Mouse (Mus musculus): ENCODE results near the gene Gm10563.

GRCm38 (mm10) chr4:155601997-155602456 lies 43.2 kb downstream of the Gm10563 start:
- TF ChIP-seq HCFC1 (IDR thresholded peaks at IDR 0.05; ENCODE audit: borderline replicate concordance, insufficient read depth, low read length): no peak
- no peak for TF ChIP-seq MAFK (IDR thresholded peaks at IDR 0.05; ENCODE audit: insufficient read depth, low read depth, low read length)
- TF ChIP-seq ZC3H11A (IDR thresholded peaks at IDR 0.05; ENCODE audit: borderline replicate concordance, low read depth, low read length): no peak
- no peak for TF ChIP-seq ZNF384 (IDR thresholded peaks at IDR 0.05; ENCODE audit: low read depth, low read length)
- no peak for TF ChIP-seq CHD2 (IDR thresholded peaks at IDR 0.05; ENCODE audit: low read depth, low read length)
